Mouse (Mus musculus): Measurements from ENCODE around the gene Snip1.

- TF ChIP-seq POLR2AphosphoS5 (IDR thresholded peaks at IDR 0.05; ENCODE audit: insufficient replicate concordance, low read depth, low read length) (no peak), GATA2 (IDR thresholded peaks at IDR 0.05; ENCODE audit: borderline replicate concordance, low read depth, low read length) (no peak), CTCF (IDR thresholded peaks at IDR 0.05; ENCODE audit: low read depth, low read length) (no peak), TAL1 (conservative IDR thresholded peaks at IDR 0.05; ENCODE audit: low read depth, low read length) (no peak)
These were observed 30.9 kb downstream of the Snip1 start for GRCm38 (mm10) chr4:125097412-125097811.

Data from G1E (cell line).